Mouse (Mus musculus): ENCODE data around the gene Tmem40. TPM values are rescaled to one million over a fixed set of nuclear protein-coding genes. Genes with fewer than 3 reads are reported as not detected.

The Tmem40 gene
- polyA plus RNA-seq, 1 experiment from 2014 or later: 2.3 TPM

GRCm38 (mm10) chr6:115773966-115774413, 11.8 kb upstream of the Tmem40 start:
- DNase-seq (ENCODE audit: low spot score): peak; percentile 82
- H3K4me1 ChIP-seq (ENCODE audit: control insufficient read depth, insufficient read depth, low read length): peaks cover 15% of the 10 kb centered on the region
- H3K9ac ChIP-seq (ENCODE audit: low read length): peak overlapping the region; percentile 36
- no peak overlapping the region for H3K27ac ChIP-seq (ENCODE audit: low read depth, low read length)
- no peaks in the 10 kb centered on the region for H3K27me3 ChIP-seq (ENCODE audit: control insufficient read depth, insufficient read depth, low read length)
- no peaks in the 10 kb centered on the region for H3K9me3 ChIP-seq (ENCODE audit: control insufficient read depth, low read length)
- peak overlapping the region; percentile 90 for H3K4me2 ChIP-seq (ENCODE audit: low read depth)
- H3K36me3 ChIP-seq (ENCODE audit: control insufficient read depth, insufficient read depth, low read length): peaks cover 3% of the 10 kb centered on the region; the same call in 1 of the 2 replicates
- WGBS: 1% methylated on average over 14 of the region's 14 CpGs
- peak overlapping the region; percentile 87 for H3K4me3 ChIP-seq (ENCODE audit: low read depth, low read length)
- ATAC-seq (ENCODE audit: insufficient read depth, low FRiP score, low TSS enrichment): peak; percentile 85

- ATAC-seq (ENCODE audit: insufficient read depth, low FRiP score, low TSS enrichment): no peak
- 81% methylated on average over 1 of the region's 1 CpGs for WGBS
Measured at GRCm38 (mm10) chr6:115772604-115773003, 10.4 kb upstream of the Tmem40 start.

DNA sequence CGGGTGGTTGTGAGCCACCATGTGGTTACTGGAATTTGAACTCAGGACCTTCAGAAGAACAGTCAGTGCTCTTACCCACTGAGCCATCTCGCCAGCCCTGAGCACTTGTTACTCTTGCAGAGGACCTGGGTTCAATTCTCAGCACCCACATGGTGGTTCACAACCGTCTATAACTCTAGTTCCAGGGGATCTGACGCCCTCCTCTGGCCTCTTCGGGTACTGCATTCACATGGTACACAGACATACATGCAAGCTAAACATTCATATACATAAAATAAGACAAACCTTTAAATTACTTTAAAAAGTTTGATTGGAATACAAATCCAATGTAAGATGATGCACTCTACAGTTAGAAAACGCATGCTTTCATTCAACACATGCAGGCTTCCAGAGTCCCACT, 10.0 kb upstream of the Tmem40 start:
- Histone ChIP-seq H3K36me3 (ENCODE audit: control insufficient read depth, insufficient read depth, low read length) (no peaks in the 10 kb centered on the region), H3K27me3 (ENCODE audit: control insufficient read depth, insufficient read depth, low read length) (no peaks in the 10 kb centered on the region), H3K9me3 (ENCODE audit: control insufficient read depth, low read length) (no peaks in the 10 kb centered on the region), H3K27ac (ENCODE audit: low read depth, low read length) (no peak overlapping the region), H3K4me1 (ENCODE audit: control insufficient read depth, insufficient read depth, low read length) (peaks cover 12% of the 10 kb centered on the region), H3K4me2 (ENCODE audit: low read depth) (no peak overlapping the region), H3K4me3 (ENCODE audit: low read depth, low read length) (no peak overlapping the region), H3K9ac (ENCODE audit: low read length) (no peak overlapping the region)
- WGBS: 77% methylated on average over 6 of the region's 6 CpGs
- DNase-seq (ENCODE audit: low spot score) (no peak), ATAC-seq (ENCODE audit: insufficient read depth, low FRiP score, low TSS enrichment) (no peak)

More at GRCm38 (mm10) chr6:115772604-115773003, 10.4 kb upstream of the Tmem40 start:
- peaks cover 12% of the 10 kb centered on the region for H3K4me1 ChIP-seq (ENCODE audit: control insufficient read depth, insufficient read depth, low read length)
- no peaks in the 10 kb centered on the region for H3K36me3 ChIP-seq (ENCODE audit: control insufficient read depth, insufficient read depth, low read length)
- no peaks in the 10 kb centered on the region for H3K9me3 ChIP-seq (ENCODE audit: control insufficient read depth, low read length)
- no peaks in the 10 kb centered on the region for H3K27me3 ChIP-seq (ENCODE audit: control insufficient read depth, insufficient read depth, low read length)
- H3K4me3 ChIP-seq (ENCODE audit: low read depth, low read length): no peak overlapping the region
- no peak overlapping the region for H3K4me2 ChIP-seq (ENCODE audit: low read depth)
- no peak overlapping the region for H3K27ac ChIP-seq (ENCODE audit: low read depth, low read length)
- H3K9ac ChIP-seq (ENCODE audit: low read length): no peak overlapping the region
- DNase-seq (ENCODE audit: low spot score): no peak

DNA sequence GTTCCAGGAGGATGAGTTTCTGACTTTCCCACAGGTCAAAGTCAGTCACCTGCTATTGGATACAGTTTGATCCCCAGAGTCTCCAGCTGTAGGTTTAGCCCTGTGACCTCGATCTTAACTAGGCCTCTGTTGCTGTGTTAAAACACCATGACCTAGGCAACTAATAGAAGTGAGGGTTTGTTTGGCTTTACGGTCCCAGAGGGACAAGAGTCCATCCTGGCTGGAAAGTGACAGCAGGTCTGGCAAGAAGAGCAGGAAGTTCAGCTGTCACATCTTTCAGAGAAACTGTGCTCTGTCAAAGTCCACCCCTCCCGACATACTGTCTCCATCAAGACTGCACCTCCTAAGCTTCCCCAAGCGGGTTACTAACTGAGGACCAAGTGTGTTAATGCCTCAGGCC, 8.6 kb upstream of the Tmem40 start:
- no peak for ATAC-seq (ENCODE audit: insufficient read depth, low FRiP score, low TSS enrichment)
- no peak overlapping the region for H3K27ac ChIP-seq (ENCODE audit: low read depth, low read length)
- no peak overlapping the region for H3K9ac ChIP-seq (ENCODE audit: low read length)
- H3K27me3 ChIP-seq (ENCODE audit: control insufficient read depth, insufficient read depth, low read length): no peaks in the 10 kb centered on the region
- no peak overlapping the region for H3K4me2 ChIP-seq (ENCODE audit: low read depth)
- H3K9me3 ChIP-seq (ENCODE audit: control insufficient read depth, low read length): no peaks in the 10 kb centered on the region
- H3K36me3 ChIP-seq (ENCODE audit: control insufficient read depth, insufficient read depth, low read length): no peaks in the 10 kb centered on the region
- no peak overlapping the region for H3K4me3 ChIP-seq (ENCODE audit: low read depth, low read length)
- DNase-seq (ENCODE audit: low spot score): no peak
- peaks cover 5% of the 10 kb centered on the region for H3K4me1 ChIP-seq (ENCODE audit: control insufficient read depth, insufficient read depth, low read length)
- WGBS: 62% methylated on average over 4 of the region's 4 CpGs

GRCm38 (mm10) chr6:115770059-115770670, 8.0 kb upstream of the Tmem40 start:
- WGBS: 88% methylated on average over 20 of the region's 20 CpGs
- no peak overlapping the region for H3K9ac ChIP-seq (ENCODE audit: low read length)
- H3K9me3 ChIP-seq (ENCODE audit: control insufficient read depth, low read length): no peaks in the 10 kb centered on the region
- H3K4me1 ChIP-seq (ENCODE audit: control insufficient read depth, insufficient read depth, low read length): no peaks in the 10 kb centered on the region; the same call in 1 of the 2 replicates
- H3K4me2 ChIP-seq (ENCODE audit: low read depth): no peak overlapping the region
- H3K27me3 ChIP-seq (ENCODE audit: control insufficient read depth, insufficient read depth, low read length): no peaks in the 10 kb centered on the region
- no peak overlapping the region for H3K4me3 ChIP-seq (ENCODE audit: low read depth, low read length)
- H3K27ac ChIP-seq (ENCODE audit: low read depth, low read length): no peak overlapping the region
- ATAC-seq (ENCODE audit: insufficient read depth, low FRiP score, low TSS enrichment): no peak
- no peaks in the 10 kb centered on the region for H3K36me3 ChIP-seq (ENCODE audit: control insufficient read depth, insufficient read depth, low read length)
- DNase-seq (ENCODE audit: low spot score): no peak

DNA sequence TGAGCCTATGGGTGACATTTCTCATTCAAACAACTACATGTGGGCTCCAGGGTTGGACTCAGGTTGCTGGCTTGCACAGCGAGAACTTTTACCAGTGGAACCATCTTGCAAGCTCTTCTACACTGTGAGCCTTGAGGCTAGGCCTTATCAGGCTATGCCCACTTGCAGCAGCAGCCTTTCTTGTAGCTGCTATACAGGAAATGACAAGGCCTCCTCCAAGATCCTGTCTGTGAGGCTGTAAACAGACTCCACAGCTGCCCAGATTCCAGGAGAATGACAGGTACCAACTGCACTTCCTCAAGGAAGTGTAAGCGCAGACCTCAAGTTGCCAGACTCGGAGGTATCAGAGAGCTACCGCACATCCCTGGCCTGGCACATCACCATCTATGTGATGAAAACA, 6.0 kb upstream of the Tmem40 start:
- Histone ChIP-seq H3K27ac (ENCODE audit: low read depth, low read length) (no peak overlapping the region), H3K9me3 (ENCODE audit: control insufficient read depth, low read length) (no peaks in the 10 kb centered on the region), H3K4me2 (ENCODE audit: low read depth) (no peak overlapping the region), H3K27me3 (ENCODE audit: control insufficient read depth, insufficient read depth, low read length) (no peaks in the 10 kb centered on the region), H3K36me3 (ENCODE audit: control insufficient read depth, insufficient read depth, low read length) (no peaks in the 10 kb centered on the region), H3K4me1 (ENCODE audit: control insufficient read depth, insufficient read depth, low read length) (peaks cover 2% of the 10 kb centered on the region; the same call in 1 of the 2 replicates), H3K9ac (ENCODE audit: low read length) (no peak overlapping the region), H3K4me3 (ENCODE audit: low read depth, low read length) (no peak overlapping the region)
- WGBS: 87% methylated on average over 4 of the region's 4 CpGs
- no peak for ATAC-seq (ENCODE audit: insufficient read depth, low FRiP score, low TSS enrichment)
- no peak for DNase-seq (ENCODE audit: low spot score)

DNA sequence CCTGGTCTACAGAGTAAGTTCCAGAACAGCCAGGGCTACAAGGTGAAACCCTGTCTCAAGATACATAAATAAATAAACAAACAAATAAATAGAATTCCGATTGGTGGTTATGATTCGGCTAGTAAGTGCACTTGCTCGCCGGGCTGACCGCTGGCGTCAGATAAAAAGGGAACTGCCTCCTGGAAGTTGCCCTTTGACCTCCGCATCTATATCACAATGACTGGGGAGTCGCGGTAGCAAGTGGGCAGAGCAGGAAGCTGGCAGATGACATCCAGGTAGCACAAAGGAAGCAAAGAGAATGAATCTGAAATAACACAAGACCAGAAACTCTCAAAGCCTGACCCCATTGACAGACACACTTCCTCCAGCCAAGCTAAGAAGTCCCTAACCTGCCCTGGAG, 5.1 kb upstream of the Tmem40 start:
- H3K4me1 ChIP-seq (ENCODE audit: control insufficient read depth, insufficient read depth, low read length): peaks cover 7% of the 10 kb centered on the region
- H3K4me2 ChIP-seq (ENCODE audit: low read depth): no peak overlapping the region
- no peak overlapping the region for H3K27ac ChIP-seq (ENCODE audit: low read depth, low read length)
- no peak overlapping the region for H3K9ac ChIP-seq (ENCODE audit: low read length)
- DNase-seq (ENCODE audit: low spot score): no peak
- no peaks in the 10 kb centered on the region for H3K9me3 ChIP-seq (ENCODE audit: control insufficient read depth, low read length)
- WGBS: 54% methylated on average over 9 of the region's 9 CpGs
- H3K4me3 ChIP-seq (ENCODE audit: low read depth, low read length): no peak overlapping the region
- no peaks in the 10 kb centered on the region for H3K27me3 ChIP-seq (ENCODE audit: control insufficient read depth, insufficient read depth, low read length)
- ATAC-seq (ENCODE audit: insufficient read depth, low FRiP score, low TSS enrichment): no peak
- H3K36me3 ChIP-seq (ENCODE audit: control insufficient read depth, insufficient read depth, low read length): no peaks in the 10 kb centered on the region

GRCm38 (mm10) chr6:115764179-115764578, 2.0 kb upstream of the Tmem40 start:
- DNase-seq (ENCODE audit: low spot score) (peak; percentile 84), ATAC-seq (ENCODE audit: insufficient read depth, low FRiP score, low TSS enrichment) (peak; percentile 87)
- Histone ChIP-seq H3K9ac (ENCODE audit: low read length) (peak overlapping the region; percentile 40), H3K4me3 (ENCODE audit: low read depth, low read length) (no peak overlapping the region), H3K4me1 (ENCODE audit: control insufficient read depth, insufficient read depth, low read length) (peaks cover 11% of the 10 kb centered on the region), H3K4me2 (ENCODE audit: low read depth) (no peak overlapping the region), H3K9me3 (ENCODE audit: control insufficient read depth, low read length) (no peaks in the 10 kb centered on the region), H3K27me3 (ENCODE audit: control insufficient read depth, insufficient read depth, low read length) (no peaks in the 10 kb centered on the region), H3K27ac (ENCODE audit: low read depth, low read length) (peak overlapping the region; percentile 88), H3K36me3 (ENCODE audit: control insufficient read depth, insufficient read depth, low read length) (no peaks in the 10 kb centered on the region)
- 8% methylated on average over 7 of the region's 7 CpGs for WGBS

DNA sequence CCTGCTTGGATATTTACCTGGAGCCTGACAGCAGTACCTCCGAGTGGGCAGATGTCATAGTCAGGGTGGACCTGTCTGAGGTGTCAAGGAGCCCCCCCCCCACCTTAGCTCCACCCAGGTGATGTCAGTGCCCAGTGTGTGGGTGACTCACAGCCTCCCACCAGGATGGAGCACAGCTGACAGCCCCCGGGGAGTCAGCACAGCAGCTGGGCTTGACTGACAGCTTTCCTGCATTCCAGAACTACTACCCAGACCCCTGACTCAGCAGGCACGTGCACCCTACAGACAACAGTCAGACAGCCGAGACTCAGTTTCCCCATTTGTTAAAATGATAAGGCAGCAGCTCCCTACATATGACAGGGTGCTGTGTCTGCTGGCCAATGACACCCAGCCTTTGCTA, 1.2 kb downstream of the Tmem40 start:
- Histone ChIP-seq H3K4me3 (ENCODE audit: low read depth, low read length) (no peak overlapping the region), H3K4me2 (ENCODE audit: low read depth) (no peak overlapping the region), H3K27ac (ENCODE audit: low read depth, low read length) (no peak overlapping the region), H3K9ac (ENCODE audit: low read length) (no peak overlapping the region), H3K27me3 (ENCODE audit: control insufficient read depth, insufficient read depth, low read length) (no peaks in the 10 kb centered on the region), H3K4me1 (ENCODE audit: control insufficient read depth, insufficient read depth, low read length) (peaks cover 11% of the 10 kb centered on the region), H3K36me3 (ENCODE audit: control insufficient read depth, insufficient read depth, low read length) (no peaks in the 10 kb centered on the region), H3K9me3 (ENCODE audit: control insufficient read depth, low read length) (no peaks in the 10 kb centered on the region)
- no peak for DNase-seq (ENCODE audit: low spot score)
- ATAC-seq (ENCODE audit: insufficient read depth, low FRiP score, low TSS enrichment): no peak
- 73% methylated on average over 4 of the region's 4 CpGs for WGBS
